Mouse (Mus musculus): ENCODE measurements around the gene Apon. TPM values are rescaled to one million over a fixed set of nuclear protein-coding genes. Genes with fewer than 3 reads are reported as not detected.

Apon gene
- polyA plus RNA-seq, 1 experiment from 2014 or later = 0.13 TPM

GRCm38 (mm10) chr10:128303126-128304021, 49.5 kb downstream of the Apon start, which contains the start of gene Pan2:
Gene Pan2, plus strand, starts transcription at chr10:128303335.
- DNase-seq (ENCODE audit: low spot score) (peak; percentile 99), ATAC-seq (ENCODE audit: low FRiP score, low TSS enrichment) (peak; percentile 99)
- peak within 1 kb of the TSS; percentile 84 for H3K9ac ChIP-seq (ENCODE audit: low read length)
- peak within 1 kb of the TSS; percentile 76 for H3K4me2 ChIP-seq (replicated peaks; ENCODE audit: low read depth)
- no peaks in the 10 kb centered on the region for H3K27me3 ChIP-seq (ENCODE audit: control insufficient read depth, insufficient read depth, low read length)
- peaks cover 7% of the 10 kb centered on the region; the same call in 1 of the 2 replicates for H3K4me1 ChIP-seq (replicated peaks; ENCODE audit: control insufficient read depth, insufficient read depth)
- under 1% methylated on average over 37 of the region's 37 CpGs for WGBS
- H3K4me3 ChIP-seq (ENCODE audit: low read depth, low read length) = peak within 1 kb of the TSS; percentile 57
- H3K27ac ChIP-seq (replicated peaks) = peak within 1 kb of the TSS; percentile 97
- TF ChIP-seq EP300 (optimal IDR thresholded peaks at IDR 0.05) = peak; percentile 97
- no peak for TF ChIP-seq CTCF (IDR thresholded peaks at IDR 0.05; ENCODE audit: low read depth)
- peaks cover 4% of the 10 kb centered on the region; the same call in 1 of the 2 replicates for H3K36me3 ChIP-seq (ENCODE audit: control insufficient read depth, insufficient read depth, low read length)
- no peaks in the 10 kb centered on the region for H3K9me3 ChIP-seq (ENCODE audit: control insufficient read depth, low read length)

Other genes with a start within 250 kb of the Apon start
- 5.0 and 5.7 TPM in 2 replicates for gene Hsd17b6, start 246.5 kb upstream of the Apon start, polyA plus RNA-seq (2015; fragmentation: Nextera tagmentation; extraction: Ambion mirVana)
- 27.3 and 27.4 TPM in 2 replicates for gene Prim1, start 238.9 kb upstream of the Apon start, polyA plus RNA-seq (2015; fragmentation: Nextera tagmentation; extraction: Ambion mirVana)
- 618 and 628 TPM in 2 replicates for gene Naca, start 218.5 kb upstream of the Apon start, polyA plus RNA-seq (2015; fragmentation: Nextera tagmentation; extraction: Ambion mirVana)
- gene Ptges3, start 195.1 kb upstream of the Apon start, polyA plus RNA-seq (2015; fragmentation: Nextera tagmentation; extraction: Ambion mirVana) = 297 and 316 TPM in 2 replicates
- gene Atp5b, start 170.8 kb upstream of the Apon start, polyA plus RNA-seq (2015; fragmentation: Nextera tagmentation; extraction: Ambion mirVana) = 2,044 and 2,075 TPM in 2 replicates
- gene Baz2a, start 162.5 kb upstream of the Apon start, polyA plus RNA-seq (2015; fragmentation: Nextera tagmentation; extraction: Ambion mirVana) = 5.5 and 7.9 TPM in 2 replicates
- 15.5 and 17.0 TPM in 2 replicates for gene Rbms2, start 73.8 kb upstream of the Apon start, polyA plus RNA-seq (2015; fragmentation: Nextera tagmentation; extraction: Ambion mirVana)
- gene Gls2, start 59.6 kb upstream of the Apon start, polyA plus RNA-seq (2015; fragmentation: Nextera tagmentation; extraction: Ambion mirVana) = 0.53 and 0.64 TPM in 2 replicates
- gene Spryd4, start 42.3 kb upstream of the Apon start, polyA plus RNA-seq (2015; fragmentation: Nextera tagmentation; extraction: Ambion mirVana) = 25.6 and 26.1 TPM in 2 replicates
- not detected in 2 replicates for gene Mip, start 28.3 kb upstream of the Apon start, polyA plus RNA-seq (2015; fragmentation: Nextera tagmentation; extraction: Ambion mirVana)
- gene Timeless, start 22.0 kb upstream of the Apon start, polyA plus RNA-seq (2015; fragmentation: Nextera tagmentation; extraction: Ambion mirVana) = 8.9 and 10.5 TPM in 2 replicates
- gene Apof, start 14.6 kb downstream of the Apon start, polyA plus RNA-seq (2015; fragmentation: Nextera tagmentation; extraction: Ambion mirVana) = 1.1 and 2.5 TPM in 2 replicates
- gene Stat2, start 16.5 kb downstream of the Apon start, polyA plus RNA-seq (2015; fragmentation: Nextera tagmentation; extraction: Ambion mirVana) = 7.8 and 8.6 TPM in 2 replicates
- 0.33 and 0.35 TPM in 2 replicates for gene Il23a, start 44.7 kb downstream of the Apon start, polyA plus RNA-seq (2015; fragmentation: Nextera tagmentation; extraction: Ambion mirVana)
- gene Pan2, start 49.2 kb downstream of the Apon start, polyA plus RNA-seq (2015; fragmentation: Nextera tagmentation; extraction: Ambion mirVana) = 12.6 and 14.1 TPM in 2 replicates
- 214 and 218 TPM in 2 replicates for gene Cnpy2, start 68.4 kb downstream of the Apon start, polyA plus RNA-seq (2015; fragmentation: Nextera tagmentation; extraction: Ambion mirVana)
- 152 and 158 TPM in 2 replicates for gene Cs, start 83.6 kb downstream of the Apon start, polyA plus RNA-seq (2015; fragmentation: Nextera tagmentation; extraction: Ambion mirVana)
- gene Coq10a, start 114.9 kb downstream of the Apon start, polyA plus RNA-seq (2015; fragmentation: Nextera tagmentation; extraction: Ambion mirVana) = 12.9 and 13.8 TPM in 2 replicates
- gene Ankrd52, start 123.0 kb downstream of the Apon start, polyA plus RNA-seq (2015; fragmentation: Nextera tagmentation; extraction: Ambion mirVana) = 2.9 and 4.3 TPM in 2 replicates
- gene Slc39a5, start 147.1 kb downstream of the Apon start, polyA plus RNA-seq (2015; fragmentation: Nextera tagmentation; extraction: Ambion mirVana) = 0.75 and 0.76 TPM in 2 replicates
- gene Nabp2, start 157.4 kb downstream of the Apon start, polyA plus RNA-seq (2015; fragmentation: Nextera tagmentation; extraction: Ambion mirVana) = 53.5 and 54.4 TPM in 2 replicates
- 18.9 and 20.1 TPM in 2 replicates for gene Rnf41, start 157.6 kb downstream of the Apon start, polyA plus RNA-seq (2015; fragmentation: Nextera tagmentation; extraction: Ambion mirVana)
- gene Smarcc2, start 205.2 kb downstream of the Apon start, polyA plus RNA-seq (2015; fragmentation: Nextera tagmentation; extraction: Ambion mirVana) = 21.4 and 26.6 TPM in 2 replicates
- gene Myl6, start 240.0 kb downstream of the Apon start, polyA plus RNA-seq (2015; fragmentation: Nextera tagmentation; extraction: Ambion mirVana) = 2,935 and 3,187 TPM in 2 replicates
- 2.2 and 2.6 TPM in 2 replicates for gene Myl6b, start 244.6 kb downstream of the Apon start, polyA plus RNA-seq (2015; fragmentation: Nextera tagmentation; extraction: Ambion mirVana)

All from stomach, postnatal 0 days (tissue).